Mouse (Mus musculus): ENCODE data around the gene Slc38a9.

- TF ChIP-seq CEBPB (IDR thresholded peaks at IDR 0.05; ENCODE audit: insufficient read depth, poor library complexity, severe bottlenecking) (no peak), POLR2A (IDR thresholded peaks at IDR 0.05; ENCODE audit: insufficient read length, low read depth) (no peak), MAX (IDR thresholded peaks at IDR 0.05; ENCODE audit: low read depth) (no peak)
These were observed 125.6 kb downstream of the Slc38a9 start for GRCm38 (mm10) chr13:112786142-112786541.

All from myocyte (in vitro differentiated cells).